Mouse (Mus musculus): ENCODE data around the gene Hist1h4k. TPM values are rescaled to one million over a fixed set of nuclear protein-coding genes. Genes with fewer than 3 reads are reported as not detected.
"Not testable (repeated sequence)": the region's sequence is repeated elsewhere in the genome, so short reads cannot be mapped to it uniquely, and the experiment has no call there.

Hist1h4k gene
- total and polyA plus RNA-seq, 3 experiments = 4.9 to 31.5 (median 24.6) TPM

DNA sequence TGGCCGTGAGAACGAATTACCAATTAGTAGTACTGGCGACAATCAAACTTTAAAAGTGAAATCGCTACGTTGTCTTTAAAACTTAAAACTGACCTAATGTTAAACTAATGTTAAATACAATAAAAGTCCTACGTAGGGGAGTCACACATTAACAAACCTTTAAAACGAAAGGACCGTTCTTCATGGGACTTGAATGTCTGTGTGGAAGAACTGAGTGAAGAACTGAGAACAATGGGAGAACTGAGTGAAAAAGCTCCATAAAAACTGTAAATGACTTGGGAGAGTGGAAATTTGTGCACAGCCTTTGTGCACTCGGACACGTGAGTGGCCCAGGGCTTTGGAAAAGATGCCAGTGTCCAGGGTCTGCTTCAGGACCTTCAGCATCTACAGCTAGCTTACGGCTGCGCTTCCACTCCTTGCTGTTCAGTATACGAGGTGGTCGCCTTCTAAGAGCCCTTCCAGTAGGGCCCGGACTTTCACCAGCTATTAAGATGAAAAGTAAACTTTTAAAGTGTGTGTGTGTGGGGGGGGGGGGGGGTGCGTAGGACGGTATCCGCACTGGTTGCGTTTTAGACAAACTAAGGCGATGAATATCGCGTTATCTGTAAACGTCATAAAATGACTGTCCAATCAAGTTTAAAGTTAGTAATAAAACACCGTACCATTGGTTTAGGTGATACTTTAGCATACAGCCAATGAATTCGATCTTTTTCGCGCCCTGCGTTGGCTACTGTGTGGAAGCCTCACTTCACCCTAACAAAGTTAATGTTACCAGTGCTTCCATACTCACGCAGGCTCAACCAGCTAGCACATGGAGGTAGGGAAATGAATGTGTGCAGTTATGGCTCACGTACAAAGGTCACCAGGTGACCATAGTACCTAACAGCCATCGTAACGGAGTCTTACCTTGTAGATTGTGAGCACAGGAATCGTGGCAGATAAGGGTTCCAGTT lies 28.8 kb upstream of the Hist1h4k start:
- no peaks in the 10 kb centered on the region for H3K36me3 ChIP-seq (ENCODE audit: control insufficient read depth, insufficient read depth, low read length)
- H3K9ac ChIP-seq (ENCODE audit: low read depth, low read length) = peak overlapping the region; percentile 85
- TF ChIP-seq POLR2A (IDR thresholded peaks at IDR 0.05; ENCODE audit: insufficient read depth, low read depth, low read length) (peak; percentile 43), CTCF (IDR thresholded peaks at IDR 0.05) (no peak)
- DNase-seq = peak; percentile 65 to 74
- H3K27me3 ChIP-seq (ENCODE audit: control insufficient read depth, insufficient read depth, low read length) = no peaks in the 10 kb centered on the region
- H3K27ac ChIP-seq = peak overlapping the region; percentile 83
- 5% methylated on average over 33 of the region's 33 CpGs for WGBS
- intact Hi-C loops (cut with DNase I) = loop anchor here (2.0 to 5.0 kb wide), 3 partner anchors 28 to 263 kb away; partner anchors contain the start of genes Hist1h2ag, Hist1h2bj, Hist1h4i and Hist1h4k
- H3K79me2 ChIP-seq (replicated peaks; ENCODE audit: control insufficient read depth, insufficient read depth, low read length) = 0 out of 2 replicates have a peak, but pooled peaks cover 1% of the 10 kb centered on the region
- H3K4me1 ChIP-seq (ENCODE audit: control insufficient read depth, insufficient read depth, low read length) = peaks cover 2% of the 10 kb centered on the region; the same call in 1 of the 2 replicates
- H3K4me3 ChIP-seq = peak overlapping the region; percentile 77

GRCm38 (mm10) chr13:21755707-21756106 lies 5.4 kb upstream of the Hist1h4k start:
- no peak for DNase-seq
- H3K9ac ChIP-seq (ENCODE audit: low read depth, low read length) = no peak overlapping the region
- H3K4me1 ChIP-seq (ENCODE audit: control insufficient read depth, insufficient read depth, low read length) = no peaks in the 10 kb centered on the region; the same call in 1 of the 2 replicates
- H3K4me3 ChIP-seq = no peak overlapping the region
- H3K27ac ChIP-seq = no peak overlapping the region
- H3K36me3 ChIP-seq (ENCODE audit: control insufficient read depth, insufficient read depth, low read length) = no peaks in the 10 kb centered on the region
- WGBS = 79% methylated on average over 1 of the region's 1 CpGs
- no peaks in the 10 kb centered on the region for H3K79me2 ChIP-seq (replicated peaks; ENCODE audit: control insufficient read depth, insufficient read depth, low read length)
- no peak for TF ChIP-seq POLR2A (IDR thresholded peaks at IDR 0.05; ENCODE audit: insufficient read depth, low read depth, low read length)
- intact Hi-C loops (cut with DNase I) = loop anchor here (10.0 kb wide), 3 partner anchors 289 to 1979 kb away; partner anchors contain the start of genes Hist1h1c, Hist1h2ac, Hist1h2ag and Hist1h2bc
- H3K27me3 ChIP-seq (ENCODE audit: control insufficient read depth, insufficient read depth, low read length) = no peaks in the 10 kb centered on the region

DNA sequence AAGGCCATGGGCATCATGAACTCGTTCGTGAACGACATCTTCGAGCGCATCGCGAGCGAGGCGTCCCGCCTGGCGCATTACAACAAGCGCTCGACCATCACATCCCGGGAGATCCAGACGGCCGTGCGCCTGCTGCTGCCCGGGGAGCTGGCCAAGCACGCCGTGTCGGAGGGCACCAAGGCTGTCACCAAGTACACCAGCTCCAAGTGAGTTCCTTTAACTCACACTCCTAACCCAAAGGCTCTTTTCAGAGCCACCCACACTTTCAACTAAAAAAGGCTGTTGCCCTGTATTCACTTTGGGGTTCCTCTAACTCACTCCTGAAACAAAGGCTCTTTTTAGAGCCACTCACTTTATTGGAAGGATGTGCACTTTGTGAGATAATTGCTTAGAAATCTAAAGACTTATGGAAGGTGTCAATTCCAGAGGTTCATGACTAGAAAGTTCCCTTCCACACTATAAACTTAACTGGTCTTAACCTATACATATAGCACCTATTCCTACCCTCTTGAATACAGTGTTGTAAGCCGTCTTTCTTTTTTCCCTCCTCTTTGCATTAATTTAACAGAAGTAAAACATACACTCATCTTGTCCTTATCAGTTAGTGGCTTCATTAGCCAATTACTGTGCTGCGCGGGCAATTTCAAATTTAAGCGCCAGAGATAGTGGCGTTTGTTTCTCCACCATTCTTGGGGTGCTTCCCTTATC lies 4.1 kb upstream of the Hist1h4k start:
- intact Hi-C loops (cut with DNase I) = loop anchor here (10.0 kb wide), 3 partner anchors 290 to 1980 kb away; partner anchors contain the start of genes Hist1h1c, Hist1h2ac, Hist1h2ag and Hist1h2bc
- H3K4me1 ChIP-seq (ENCODE audit: control insufficient read depth, insufficient read depth, low read length); H3K36me3 ChIP-seq (ENCODE audit: control insufficient read depth, insufficient read depth, low read length); H3K27ac ChIP-seq; DNase-seq; H3K79me2 ChIP-seq (replicated peaks; ENCODE audit: control insufficient read depth, insufficient read depth, low read length); H3K27me3 ChIP-seq (ENCODE audit: control insufficient read depth, insufficient read depth, low read length): not testable (repeated sequence)
- peak overlapping the region; percentile 40 for H3K4me3 ChIP-seq
- WGBS = 4% methylated on average over 15 of the region's 26 CpGs
- peak overlapping the region; percentile 38; the same call in 1 of the 2 replicates for H3K9ac ChIP-seq (ENCODE audit: low read depth, low read length)

DNA sequence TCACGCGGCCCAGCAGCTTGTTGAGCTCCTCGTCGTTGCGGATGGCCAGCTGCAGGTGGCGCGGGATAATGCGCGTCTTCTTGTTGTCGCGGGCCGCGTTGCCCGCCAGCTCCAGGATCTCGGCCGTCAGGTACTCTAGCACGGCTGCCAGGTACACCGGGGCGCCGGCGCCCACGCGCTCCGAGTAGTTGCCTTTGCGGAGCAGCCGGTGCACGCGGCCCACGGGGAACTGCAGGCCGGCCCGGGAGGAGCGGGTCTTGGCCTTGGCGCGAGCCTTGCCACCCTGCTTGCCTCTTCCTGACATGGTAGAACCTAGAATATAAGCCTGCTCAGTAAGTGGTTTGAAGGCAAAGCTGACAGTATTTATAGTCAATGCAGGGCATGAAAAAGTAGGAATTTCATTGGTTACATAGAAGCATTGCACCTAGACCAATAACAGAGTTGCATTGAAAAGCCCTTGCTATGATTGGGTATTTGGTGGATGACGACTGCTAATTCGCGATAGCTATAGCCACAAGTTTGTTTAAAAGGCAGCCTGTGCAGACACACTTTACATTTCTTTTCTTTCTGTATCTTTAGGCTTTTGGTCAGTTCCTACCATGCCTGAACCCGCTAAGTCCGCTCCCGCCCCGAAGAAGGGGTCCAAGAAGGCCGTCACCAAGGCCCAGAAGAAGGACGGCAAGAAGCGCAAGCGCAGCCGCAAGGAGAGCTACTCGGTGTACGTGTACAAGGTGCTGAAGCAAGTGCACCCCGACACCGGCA lies 3.4 kb upstream of the Hist1h4k start, which contains the start of the genes Hist1h2ak and Hist1h2bn:
Gene Hist1h2ak, minus strand, starts transcription at position 304 of the 762 bp plus-strand sequence.
Gene Hist1h2bn, plus strand, starts transcription at position 600 of the 762 bp plus-strand sequence.
- TF ChIP-seq POLR2A (IDR thresholded peaks at IDR 0.05; ENCODE audit: insufficient read depth, low read depth, low read length) = peak; percentile 61; the same call in 1 of the 2 replicates
- peak; percentile 24; the same call in 1 of the 2 replicates for TF ChIP-seq CTCF (IDR thresholded peaks at IDR 0.05)
- H3K36me3 ChIP-seq (ENCODE audit: control insufficient read depth, insufficient read depth, low read length); H3K27me3 ChIP-seq (ENCODE audit: control insufficient read depth, insufficient read depth, low read length); H3K79me2 ChIP-seq (replicated peaks; ENCODE audit: control insufficient read depth, insufficient read depth, low read length); H3K4me1 ChIP-seq (ENCODE audit: control insufficient read depth, insufficient read depth, low read length): not testable (repeated sequence)
- intact Hi-C loops (cut with DNase I) = loop anchor here (2.0 to 10.0 kb wide), 4 partner anchors 33 to 1981 kb away; partner anchors contain the start of genes Hist1h1c, Hist1h2ac, Hist1h2ag and Hist1h2an
- H3K9ac ChIP-seq (ENCODE audit: low read depth, low read length) = peak within 1 kb of the TSS; percentile 77
- peak within 1 kb of the TSS; percentile 59; the same call in 1 of the 2 replicates for H3K27ac ChIP-seq
- peak; percentile 62 to 68 for DNase-seq
- peak within 1 kb of the TSS; percentile 60 for H3K4me3 ChIP-seq
- WGBS = under 1% methylated on average over 48 of the region's 50 CpGs

DNA sequence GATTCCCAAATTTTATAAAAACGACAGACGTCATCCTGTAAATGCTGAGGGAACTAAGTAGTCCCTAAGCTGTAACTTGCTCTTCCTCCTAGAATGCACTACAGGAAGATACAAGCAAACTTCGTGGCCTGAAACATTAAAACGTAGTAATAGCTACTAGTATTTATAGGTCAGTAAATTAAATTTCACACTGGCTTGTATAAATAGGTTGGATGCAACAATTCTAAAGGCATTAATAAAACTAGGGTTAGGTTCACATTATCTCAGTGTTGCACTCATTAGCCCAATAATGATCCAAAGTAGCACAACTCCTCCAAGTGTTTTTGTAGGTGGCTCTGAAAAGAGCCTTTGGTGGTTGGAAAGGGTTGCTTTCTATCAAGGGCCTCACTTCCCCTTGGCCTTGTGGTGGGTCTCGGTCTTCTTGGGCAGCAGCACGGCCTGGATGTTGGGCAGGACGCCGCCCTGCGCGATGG lies 2.8 kb upstream of the Hist1h4k start:
- intact Hi-C loops (cut with DNase I) = loop anchor here (2.0 to 10.0 kb wide), 4 partner anchors 34 to 1982 kb away; partner anchors contain the start of genes Hist1h1c, Hist1h2ac, Hist1h2ag and Hist1h2an
- DNase-seq = no peak
- peaks cover 2% of the 10 kb centered on the region; the same call in 1 of the 2 replicates for H3K36me3 ChIP-seq (ENCODE audit: control insufficient read depth, insufficient read depth, low read length)
- H3K27me3 ChIP-seq (ENCODE audit: control insufficient read depth, insufficient read depth, low read length) = no peaks in the 10 kb centered on the region
- TF ChIP-seq EP300 (IDR thresholded peaks at IDR 0.05; ENCODE audit: insufficient read depth, low read depth, low read length) (no peak), CTCF (IDR thresholded peaks at IDR 0.05) (no peak), POLR2A (IDR thresholded peaks at IDR 0.05; ENCODE audit: insufficient read depth, low read depth, low read length) (no peak)
- peak overlapping the region; percentile 60 for H3K4me3 ChIP-seq
- 9% methylated on average over 10 of the region's 10 CpGs for WGBS
- no peaks in the 10 kb centered on the region; the same call in none of the 2 replicates for H3K4me1 ChIP-seq (ENCODE audit: control insufficient read depth, insufficient read depth, low read length)
- no peaks in the 10 kb centered on the region for H3K79me2 ChIP-seq (replicated peaks; ENCODE audit: control insufficient read depth, insufficient read depth, low read length)
- peak overlapping the region; percentile 56; the same call in 1 of the 2 replicates for H3K27ac ChIP-seq
- peak overlapping the region; percentile 77 for H3K9ac ChIP-seq (ENCODE audit: low read depth, low read length)
